Mouse (Mus musculus) adrenal gland, postnatal 14 days (tissue): ENCODE data around the gene Plgrkt. TPM values are rescaled to one million over a fixed set of nuclear protein-coding genes. Genes with fewer than 3 reads are reported as not detected.

Experiments used
- DNase-seq: peaks from one replicate; pipeline ENCODE4 v3.0.0; 2021; ENCODE audit warnings: mixed read lengths
- total RNA-seq: library from RNA; stranded (reverse); gene quantifications from 2 replicates; pipeline ENCODE4 v1.2.3, GENCODE M21; 2021

Gene Plgrkt
- total RNA-seq, 1 experiment from 2014 or later: 56.4 TPM

DNA sequence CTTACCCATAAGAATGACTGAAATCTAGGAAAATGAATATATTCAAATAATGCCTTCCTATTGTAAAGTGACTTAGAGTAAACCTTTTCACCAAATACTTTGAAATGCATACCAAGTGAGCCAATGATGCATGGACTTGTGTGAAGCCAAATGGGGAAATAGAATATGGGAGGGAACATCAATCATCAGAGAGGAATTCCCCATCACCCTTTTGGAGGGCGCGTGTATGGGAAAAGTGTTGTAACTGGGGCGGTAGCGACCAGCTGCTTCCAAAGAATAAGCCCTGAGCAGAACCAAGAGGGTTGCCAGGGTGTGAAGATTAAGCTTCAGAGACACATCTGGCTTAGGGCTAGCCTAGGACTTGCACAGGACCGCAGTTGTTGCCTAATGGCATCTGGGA is 16.2 kb upstream of the Plgrkt start:
- no peak for DNase-seq

DNA sequence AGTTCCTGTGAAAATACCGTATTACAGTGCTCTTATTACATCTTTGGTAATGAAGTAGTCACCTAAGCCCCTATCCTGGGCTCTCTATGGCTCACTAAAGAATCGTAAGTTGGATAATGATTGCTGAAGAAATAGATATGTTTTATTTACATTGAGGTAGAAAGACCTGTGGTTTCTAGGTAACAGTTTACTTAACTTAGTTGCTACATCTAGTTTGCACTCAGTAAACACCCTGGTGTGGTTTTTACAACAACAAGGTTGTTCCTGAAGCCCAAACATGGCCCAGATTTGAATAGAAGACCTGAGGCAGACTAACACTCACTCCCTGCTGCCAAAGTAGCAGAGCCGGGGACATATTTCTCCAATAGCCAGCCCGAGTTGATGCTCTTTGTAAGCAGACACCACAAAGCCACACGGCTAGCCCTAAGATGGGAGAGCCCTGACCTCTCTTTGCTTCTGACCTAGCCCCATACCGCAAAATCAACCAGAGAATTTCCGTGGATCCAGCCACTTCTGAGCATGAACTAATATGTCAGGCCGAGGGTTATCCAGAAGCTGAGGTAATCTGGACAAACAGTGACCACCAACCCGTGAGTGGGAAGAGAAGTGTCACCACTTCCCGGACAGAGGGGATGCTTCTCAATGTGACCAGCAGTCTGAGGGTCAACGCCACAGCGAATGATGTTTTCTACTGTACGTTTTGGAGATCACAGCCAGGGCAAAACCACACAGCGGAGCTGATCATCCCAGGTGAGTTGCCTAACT is 12.8 kb upstream of the Plgrkt start:
- no peak for DNase-seq

DNA sequence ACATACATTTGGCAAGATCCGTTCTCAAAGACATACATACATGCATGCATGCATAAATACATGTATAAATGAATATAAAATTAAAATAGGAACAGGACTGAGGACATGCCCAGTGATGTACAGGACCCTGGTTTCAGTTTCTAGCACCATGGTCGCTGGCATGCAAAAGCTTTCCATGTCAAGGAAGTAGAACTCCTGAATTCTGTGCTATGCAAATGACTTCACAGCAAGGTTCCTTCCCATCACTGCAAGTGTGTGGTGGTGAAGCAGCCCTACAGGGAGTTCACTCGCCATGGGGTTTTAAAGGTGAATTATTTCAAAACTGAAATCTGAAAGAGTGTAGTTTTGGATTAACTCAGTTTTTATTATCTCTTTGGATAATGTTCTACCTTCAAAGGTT is 9.2 kb upstream of the Plgrkt start:
- no peak for DNase-seq

DNA sequence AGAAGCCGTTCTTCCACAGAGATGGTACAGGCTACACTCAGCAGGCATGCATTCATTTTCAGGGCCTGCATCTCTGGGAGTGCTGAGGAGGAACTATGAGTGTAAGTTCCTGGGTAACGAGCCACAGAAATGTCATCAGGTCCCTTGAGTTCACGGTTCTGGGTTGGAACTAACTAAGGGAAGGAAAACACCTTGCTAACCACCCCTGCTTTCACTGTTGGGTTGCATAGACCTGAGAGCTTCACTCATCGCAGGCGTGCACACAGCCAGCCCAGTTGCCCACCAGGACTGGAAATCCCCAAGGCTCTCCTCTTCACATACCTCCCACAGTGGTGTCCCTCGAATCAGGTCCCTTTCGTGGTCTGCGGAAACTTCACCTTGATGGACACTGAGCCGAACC is 7.8 kb upstream of the Plgrkt start:
- DNase-seq: no peak

DNA sequence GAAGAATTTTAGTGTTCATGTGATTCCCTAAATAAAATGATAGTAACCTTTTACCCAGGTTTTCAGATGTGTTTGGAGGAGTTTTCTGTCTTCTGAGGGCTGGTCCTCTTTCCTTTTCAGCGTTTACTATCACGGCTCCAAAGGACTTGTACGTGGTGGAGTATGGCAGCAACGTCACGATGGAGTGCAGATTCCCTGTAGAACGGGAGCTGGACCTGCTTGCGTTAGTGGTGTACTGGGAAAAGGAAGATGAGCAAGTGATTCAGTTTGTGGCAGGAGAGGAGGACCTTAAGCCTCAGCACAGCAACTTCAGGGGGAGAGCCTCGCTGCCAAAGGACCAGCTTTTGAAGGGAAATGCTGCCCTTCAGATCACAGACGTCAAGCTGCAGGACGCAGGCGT is 6.2 kb upstream of the Plgrkt start:
- DNase-seq: no peak

DNA sequence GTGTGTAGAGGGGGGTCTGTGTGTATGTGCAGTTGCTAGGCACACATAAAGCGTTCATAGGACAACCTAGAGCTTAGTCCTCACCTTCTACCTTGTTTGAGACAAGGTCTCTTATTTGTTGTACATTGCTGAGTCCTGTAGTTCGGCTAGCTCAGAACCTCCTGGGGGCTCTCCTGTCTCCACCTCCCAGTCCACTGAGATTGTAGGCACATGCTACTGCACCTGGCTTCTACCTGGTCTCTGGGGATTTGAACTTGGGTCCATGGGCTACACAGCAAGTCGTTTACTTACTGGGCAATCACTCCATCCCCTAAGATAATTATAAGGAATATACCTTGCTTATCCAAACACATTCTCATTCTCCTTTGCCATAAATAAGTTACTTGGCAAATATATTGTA is 5.4 kb upstream of the Plgrkt start:
- no peak for DNase-seq

DNA sequence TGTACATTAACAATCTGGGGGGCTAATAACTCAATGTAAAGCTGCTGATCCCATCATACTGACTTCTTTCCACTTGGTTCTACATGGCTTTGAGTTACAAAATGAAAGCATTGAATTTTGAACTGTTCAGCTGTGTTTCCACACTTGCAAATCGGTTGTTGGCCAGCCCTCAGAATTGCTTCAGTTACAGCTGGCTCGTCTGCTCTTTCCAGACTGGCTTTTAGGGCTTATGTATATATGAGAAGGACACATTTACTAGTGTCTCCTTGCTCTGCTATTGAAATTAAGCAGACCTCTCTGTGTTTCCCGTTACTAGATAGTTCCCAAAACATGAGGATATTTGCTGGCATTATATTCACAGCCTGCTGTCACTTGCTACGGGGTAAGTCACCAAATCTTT is 4.9 kb upstream of the Plgrkt start:
- DNase-seq: peak; percentile 46

DNA sequence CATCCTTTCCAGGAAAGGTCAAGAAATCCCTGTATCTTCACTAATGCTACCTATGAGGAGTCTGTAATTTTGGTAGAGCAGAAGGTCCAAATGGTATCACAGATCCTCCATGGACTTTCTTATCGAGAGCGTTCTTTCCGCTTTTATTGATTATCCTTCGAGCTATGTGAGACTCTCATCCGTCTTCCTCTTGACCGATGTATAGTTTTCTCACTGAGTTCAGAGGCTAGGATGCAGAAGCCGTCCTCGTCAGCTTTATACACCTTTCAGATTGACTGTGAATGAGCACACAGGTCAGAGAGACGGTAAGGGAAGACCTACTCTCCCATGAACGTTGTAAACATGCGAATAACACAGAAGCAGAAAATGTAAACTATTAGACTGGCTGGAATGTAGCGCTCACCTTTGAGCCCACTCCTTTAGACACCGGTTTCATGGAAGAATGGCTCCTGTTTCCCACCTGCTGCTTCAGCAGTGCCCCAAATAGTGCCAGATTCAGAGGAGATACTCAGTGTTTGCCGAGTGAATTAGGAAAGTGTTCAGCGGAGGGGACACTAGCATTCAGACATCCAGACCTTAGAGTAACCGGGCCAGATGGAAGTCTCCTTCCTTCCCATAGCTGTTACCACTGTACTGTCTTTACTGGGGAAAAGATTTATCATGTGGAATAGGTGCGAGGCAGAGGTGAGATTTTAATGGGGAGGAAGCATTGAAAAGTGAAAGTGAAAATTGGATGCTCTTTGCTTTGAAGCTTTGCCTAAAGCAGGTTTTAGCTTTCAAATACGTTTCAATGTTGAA is 4.3 kb upstream of the Plgrkt start:
- no peak for DNase-seq

DNA sequence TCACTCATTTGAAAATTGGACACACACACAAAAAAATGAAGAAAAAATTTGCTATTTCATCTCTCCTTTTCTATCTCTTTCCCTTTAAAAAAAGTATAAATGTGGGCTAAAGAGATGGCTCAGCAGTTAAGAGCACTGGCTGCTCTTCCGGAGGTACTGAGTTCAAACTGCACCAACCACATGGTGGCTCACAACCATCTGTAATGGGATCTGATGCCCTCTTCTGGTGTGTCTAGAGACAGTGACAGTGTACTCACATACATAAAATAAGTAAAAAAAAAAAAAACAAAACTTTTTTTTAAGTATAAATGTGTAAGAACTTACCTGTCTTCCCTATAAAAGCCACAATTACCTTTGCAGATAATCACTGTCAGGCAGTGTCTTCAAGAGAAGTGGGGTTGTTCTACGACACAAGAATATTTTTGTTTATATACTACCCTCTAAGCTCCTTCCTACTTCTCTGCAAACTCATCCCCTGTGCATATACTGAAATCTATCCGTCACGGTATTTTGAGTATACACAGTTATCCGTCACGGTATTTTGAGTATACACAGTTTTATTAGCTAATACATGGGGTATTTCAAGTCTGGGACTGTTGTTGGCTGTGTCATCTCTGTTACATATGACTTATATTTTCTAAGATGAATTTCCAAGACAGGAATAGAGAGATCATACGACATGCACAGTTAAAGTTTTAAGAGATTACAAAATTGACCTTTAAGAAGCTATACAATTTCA is 3.5 kb upstream of the Plgrkt start:
- DNase-seq: no peak

DNA sequence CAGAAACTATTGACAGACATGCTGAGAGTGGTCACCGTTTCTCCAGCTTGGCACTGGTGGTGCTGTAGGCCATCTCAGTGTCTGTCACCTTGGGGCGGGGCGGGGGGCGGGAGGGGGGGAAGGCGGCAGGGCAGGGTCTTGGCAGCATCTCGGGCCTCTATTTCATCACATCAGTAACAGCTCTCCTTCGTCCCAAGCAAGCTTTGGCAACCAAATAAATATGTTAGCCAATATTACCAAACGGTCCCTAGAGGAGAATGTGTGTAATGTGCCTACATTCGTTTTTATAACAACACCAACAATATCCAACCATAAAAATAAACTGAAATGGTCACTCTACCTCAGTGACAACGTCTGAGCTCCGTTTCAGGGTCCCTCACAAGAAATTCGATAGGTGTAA is 2.9 kb upstream of the Plgrkt start:
- peak; percentile 35 for DNase-seq

DNA sequence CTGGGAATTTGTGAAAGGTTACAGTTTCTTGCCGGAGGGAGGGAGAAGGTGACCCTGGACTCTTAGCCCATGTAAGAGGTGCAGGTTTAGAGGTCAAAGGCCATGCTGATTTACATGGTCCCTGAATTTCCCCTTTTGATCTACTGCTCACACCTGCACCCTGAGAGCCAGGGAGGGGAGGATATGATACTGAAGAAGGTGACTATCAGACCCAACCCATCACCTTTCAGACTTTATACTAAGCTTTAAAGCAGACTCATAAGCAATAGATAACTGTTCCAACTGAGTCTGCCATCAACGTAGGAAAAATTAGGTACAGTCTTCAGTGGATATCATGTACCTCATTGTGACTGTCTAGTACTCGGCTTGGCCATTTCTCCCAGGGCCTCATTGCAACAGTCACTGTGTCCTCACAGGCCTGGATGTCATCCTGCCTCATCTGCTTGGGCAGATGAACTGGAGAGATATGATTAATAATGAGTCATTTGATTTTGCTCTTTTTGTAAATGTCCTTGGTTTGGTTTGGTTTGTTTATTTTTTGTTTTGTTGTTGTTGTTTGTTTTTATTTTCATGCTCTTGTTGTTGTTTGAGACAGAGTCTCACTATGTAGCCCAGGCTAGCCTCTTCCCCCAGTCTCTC is 1.6 kb upstream of the Plgrkt start:
- DNase-seq: peak; percentile 46

DNA sequence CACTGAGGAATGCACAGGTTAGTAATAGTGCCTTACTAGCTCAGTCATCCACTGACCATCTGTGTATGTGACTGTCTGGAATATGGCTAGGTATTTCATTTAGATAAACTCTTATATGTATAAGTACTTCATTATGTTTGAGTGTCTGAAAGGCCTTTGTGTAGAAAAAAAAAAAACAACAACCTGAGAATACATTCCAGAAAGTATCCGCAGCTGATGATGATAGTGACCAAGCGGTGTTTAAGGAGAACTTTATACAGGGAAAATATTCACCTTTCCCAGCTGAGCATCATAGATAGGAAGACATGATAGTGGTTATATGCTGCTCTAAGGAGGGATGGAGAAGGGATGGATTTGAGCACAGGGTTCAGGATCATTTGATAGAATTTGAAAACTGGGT is 851 bp upstream of the Plgrkt start:
- no peak for DNase-seq

DNA sequence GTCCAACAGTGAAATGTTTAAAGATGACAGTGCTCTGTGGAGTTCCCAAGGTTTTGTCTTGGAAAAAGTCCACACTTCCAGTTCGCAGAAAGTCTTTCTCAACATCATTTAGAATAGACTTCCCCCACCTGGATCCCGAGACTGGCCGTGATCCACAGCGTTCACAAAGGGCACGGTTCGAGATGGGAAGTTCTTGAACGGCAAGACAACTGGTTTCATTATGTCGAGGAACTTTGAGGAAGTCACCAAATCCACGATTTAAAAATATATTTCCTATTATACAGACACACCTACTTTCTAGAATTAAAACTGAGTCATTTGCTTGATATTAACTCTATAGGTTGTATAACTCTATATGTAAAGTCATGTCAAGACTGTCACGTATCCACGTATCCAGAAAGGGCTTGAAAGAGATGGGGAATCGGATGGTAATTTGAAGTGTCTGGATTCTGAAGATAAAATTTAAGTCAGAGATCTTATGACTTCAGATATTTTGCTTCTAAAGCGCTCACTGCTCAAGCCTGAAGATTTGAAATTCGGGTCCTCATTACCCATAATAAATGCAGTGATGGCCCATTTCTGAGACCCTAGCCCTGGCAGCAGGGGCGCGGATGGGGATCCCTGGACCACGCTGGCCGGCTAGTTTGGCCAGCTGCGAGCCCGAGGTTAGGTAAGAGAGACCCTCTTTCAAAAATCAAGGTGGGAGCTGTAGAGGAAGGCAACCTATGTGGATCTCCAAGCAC is 793 bp downstream of the Plgrkt start:
- DNase-seq: no peak

DNA sequence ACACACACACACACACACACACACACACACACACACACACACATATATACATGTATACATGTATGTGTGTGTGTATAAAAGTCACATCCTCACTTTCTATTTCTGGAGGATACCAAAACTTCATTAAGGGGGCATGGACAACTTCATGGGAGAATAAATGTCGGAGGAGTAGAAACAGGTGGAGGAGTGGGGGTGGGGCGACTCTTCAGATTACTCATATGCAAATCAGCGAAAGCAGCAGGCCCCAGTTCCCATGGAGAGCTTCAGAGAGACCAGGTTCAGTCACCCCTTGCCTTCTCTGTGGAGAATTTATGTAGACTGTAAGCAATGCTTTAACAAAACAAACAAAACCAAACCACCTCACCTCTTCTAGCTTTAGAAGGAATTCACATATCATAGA is 2.1 kb downstream of the Plgrkt start:
- DNase-seq: peak; percentile 30

DNA sequence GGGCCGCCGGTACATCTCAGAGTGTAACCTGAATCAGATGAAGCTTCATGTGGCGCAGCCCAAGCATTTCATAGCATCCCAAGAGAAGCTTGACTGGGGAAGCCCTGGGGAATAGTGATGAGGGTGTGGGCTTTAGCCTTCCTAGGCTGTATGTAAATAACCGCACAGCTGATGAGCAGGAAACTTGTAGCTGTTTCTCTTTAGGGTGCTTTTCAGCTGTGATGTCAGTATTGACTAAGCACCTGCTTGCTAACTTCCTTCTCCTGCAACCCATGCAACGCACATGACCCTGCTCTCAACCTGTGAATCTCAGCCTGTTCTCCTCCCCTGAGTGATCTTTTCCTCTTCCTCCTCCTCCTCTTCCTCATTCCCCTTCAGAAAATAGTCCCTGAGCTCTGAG is 3.1 kb downstream of the Plgrkt start:
- no peak for DNase-seq

DNA sequence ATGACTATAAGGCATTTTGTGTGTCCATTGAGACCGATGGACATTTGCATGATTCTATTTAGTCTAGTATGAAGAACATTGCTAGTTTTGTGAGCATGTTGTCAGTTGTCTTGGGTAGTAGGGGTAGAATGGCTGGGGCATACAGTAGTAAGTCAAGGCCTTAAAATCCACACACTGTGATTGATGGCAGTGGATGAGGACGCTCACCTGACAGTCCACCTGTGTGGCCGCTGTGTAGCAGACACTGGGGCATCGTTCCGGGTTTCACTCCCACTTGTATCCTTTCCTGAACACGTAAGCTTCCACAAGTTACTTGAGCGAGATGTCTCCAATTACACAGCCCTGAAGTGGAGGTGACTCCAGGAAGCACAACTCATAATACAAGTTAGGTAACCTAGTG is 3.6 kb downstream of the Plgrkt start:
- DNase-seq: no peak

DNA sequence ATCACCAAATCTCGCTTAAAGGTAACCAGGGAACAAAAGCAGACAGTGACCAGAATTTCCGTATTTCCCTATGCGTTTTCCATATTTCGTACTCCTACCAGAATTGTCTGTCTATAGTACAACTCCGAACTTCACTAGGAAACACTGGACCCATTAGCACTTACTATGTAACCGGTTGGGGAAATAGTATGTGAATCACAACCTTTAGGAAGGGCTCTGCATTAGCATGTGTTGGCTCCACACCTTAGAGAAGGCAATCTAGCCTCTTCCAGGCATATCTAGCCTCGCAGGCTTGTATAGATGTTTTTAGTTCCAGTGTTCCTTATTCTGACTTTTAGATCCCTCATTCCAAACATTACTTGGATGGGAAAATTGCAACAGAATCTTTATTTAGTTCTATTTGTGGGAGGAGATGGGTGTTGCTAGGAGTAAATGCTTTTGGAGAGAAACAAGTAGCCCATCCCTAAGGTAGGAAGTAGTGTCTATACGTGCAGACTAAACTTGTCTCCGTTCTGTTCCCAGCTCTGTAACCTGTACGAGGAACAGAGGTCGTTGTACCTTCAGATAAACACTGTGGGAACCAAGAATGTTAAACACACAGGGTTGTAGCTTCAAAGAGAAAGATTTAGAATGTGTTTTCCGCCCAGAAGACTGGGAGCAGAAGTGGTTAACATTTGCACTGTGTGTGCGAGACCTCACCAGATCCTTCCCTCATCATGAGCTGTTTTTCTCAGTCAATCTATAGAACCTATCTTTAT is 4.8 kb downstream of the Plgrkt start:
- DNase-seq: no peak

DNA sequence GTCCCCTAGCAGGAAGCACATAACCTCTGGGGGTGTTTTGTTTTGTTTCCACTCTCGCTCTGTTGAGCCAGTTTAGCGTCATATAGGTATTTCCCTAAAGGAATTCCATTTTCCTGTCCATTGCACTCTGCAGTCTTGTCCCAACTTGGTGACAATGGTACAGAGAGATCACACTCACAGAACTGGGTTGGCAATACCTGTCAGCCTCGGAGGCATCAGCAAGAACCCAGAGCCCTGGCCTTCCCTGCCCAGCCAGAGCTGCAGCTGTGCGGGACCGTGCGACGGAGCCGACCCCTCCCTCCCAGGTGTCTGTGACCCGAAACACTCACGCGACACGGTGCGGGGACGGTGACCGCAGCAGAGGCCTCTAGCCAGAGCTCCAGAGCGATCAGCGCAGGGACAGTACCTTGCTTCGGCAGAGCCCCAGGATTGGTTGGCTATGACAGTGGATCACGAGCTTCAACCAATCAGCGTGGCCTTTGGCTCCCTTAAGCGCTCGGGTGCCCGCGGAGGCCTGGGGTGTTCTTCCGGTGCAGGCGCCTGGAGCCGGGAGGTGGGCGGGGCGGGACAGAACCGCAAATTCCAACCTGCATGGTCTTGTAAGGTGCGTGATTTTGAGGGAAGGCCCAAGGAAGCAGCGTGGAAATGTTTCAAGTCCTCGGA is 5.6 kb downstream of the Plgrkt start:
- DNase-seq: peak; percentile 95

DNA sequence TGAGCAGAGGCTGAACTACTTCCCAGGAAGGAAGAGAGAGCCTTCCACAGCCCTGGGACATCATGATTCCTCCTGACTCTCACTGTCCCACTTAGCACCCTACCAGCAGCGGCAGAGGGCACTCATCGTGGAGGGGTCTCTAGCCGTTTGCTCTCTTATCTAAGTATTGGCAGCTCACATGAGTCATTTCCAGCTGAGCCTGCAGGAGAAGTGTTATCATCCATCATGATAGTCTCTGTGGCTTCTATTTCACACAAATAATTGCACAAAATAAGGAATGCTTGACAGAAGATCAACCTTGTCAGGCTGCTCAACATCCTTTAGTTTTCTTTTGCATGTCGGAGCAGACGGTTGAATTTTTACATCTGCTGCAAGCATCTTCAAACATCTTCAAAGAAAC is 6.9 kb downstream of the Plgrkt start:
- no peak for DNase-seq

DNA sequence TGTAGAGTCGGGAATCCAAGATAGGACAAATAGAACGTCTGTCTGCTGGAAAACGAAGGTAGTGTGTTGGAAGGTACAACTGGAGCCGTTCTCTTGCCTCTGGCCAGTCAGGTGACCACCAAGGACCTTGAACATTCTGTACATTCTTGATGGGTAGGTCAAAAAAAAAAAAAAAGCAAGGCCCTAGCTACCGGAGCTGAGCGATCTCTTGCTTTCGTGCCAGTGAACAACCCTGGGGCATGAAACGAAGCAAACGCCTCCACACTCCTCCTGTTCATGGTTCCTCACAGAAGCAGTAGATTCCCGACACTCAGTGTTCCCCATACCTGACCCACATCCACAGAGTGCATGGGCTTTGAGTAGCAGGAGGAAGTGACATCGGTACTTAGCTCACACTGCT is 10.9 kb downstream of the Plgrkt start:
- no peak for DNase-seq
